Mouse (Mus musculus): ENCODE measurements around the gene Dnajc22. TPM values are rescaled to one million over a fixed set of nuclear protein-coding genes. Genes with fewer than 3 reads are reported as not detected.
A peak's percentile ranks its signal among the peaks of the same experiment; 100 is the strongest.

The Dnajc22 gene
- polyA plus RNA-seq, 1 experiment, result 0.53 TPM

DNA sequence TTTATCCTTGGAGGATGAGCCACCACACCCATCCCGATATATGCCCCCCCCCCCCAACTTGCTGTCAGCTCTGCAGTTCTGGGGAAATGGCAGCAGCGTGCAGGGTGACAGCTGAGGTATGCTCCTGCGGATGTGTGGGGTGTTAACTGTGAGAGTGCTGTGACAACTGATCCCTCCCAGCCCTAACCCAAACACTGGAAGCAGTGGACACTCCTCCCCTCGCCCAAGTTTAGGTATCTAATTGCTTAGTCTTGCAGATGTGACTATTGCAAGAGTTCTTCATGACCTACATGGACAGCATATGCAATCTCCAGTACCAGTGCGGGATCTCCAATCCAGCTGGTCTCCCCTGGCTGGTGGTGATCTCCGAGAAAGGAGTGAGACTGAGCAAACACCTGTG, 2.4 kb downstream of the Dnajc22 start:
- TF ChIP-seq CTCF (IDR thresholded peaks at IDR 0.05; ENCODE audit: insufficient read depth, low read length) (no peak), POLR2A (IDR thresholded peaks at IDR 0.05; ENCODE audit: borderline replicate concordance, extremely low read depth, low read depth, low read length) (no peak)
- whole genome bisulfite sequencing, result 25% methylated on average over 6 of the region's 6 CpGs
- DNase-seq, result no peak
- peaks cover 18% of the 10 kb centered on the region for H3K4me1 ChIP-seq (ENCODE audit: control insufficient read depth, insufficient read depth, low read length)
- no peak overlapping the region for H3K4me3 ChIP-seq (replicated peaks; ENCODE audit: extremely low read depth, low read depth, low read length)

DNA sequence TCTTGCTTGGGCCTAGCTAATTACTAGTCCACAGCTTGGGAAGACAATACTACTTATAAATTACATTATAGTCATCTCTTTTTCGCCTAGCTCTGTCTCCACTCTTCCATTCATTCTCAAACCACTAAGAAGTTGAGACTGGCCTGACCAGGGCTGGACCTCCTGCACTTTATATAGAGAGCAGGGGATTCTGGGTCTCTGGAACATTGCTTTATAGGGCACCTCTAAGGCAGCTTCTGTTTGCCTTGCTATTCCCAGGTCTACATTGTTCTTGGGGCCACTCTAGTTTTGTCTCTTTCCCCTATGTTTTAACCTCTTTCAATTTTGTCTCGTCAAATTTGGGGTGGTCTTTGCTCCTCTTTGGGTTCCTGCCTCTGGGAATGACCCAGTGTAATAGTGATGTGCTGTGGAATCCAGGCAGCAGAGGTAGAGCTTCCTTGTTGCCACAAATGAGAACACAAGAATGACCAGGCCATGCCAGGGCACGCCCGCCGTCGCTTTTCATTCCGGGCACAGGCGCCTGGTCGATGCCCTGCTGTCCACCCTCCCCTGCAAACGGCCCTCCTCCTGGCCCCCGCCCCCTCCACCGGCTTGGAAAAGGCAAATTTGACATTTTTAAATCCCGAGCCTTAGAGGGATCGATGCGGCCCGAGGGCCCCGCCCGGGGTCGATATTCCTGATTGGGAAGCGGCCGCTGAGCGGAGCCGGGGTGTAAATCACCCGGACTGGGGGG, 3.3 kb downstream of the Dnajc22 start:
- no peak for TF ChIP-seq CTCF (IDR thresholded peaks at IDR 0.05; ENCODE audit: insufficient read depth, low read length)
- TF ChIP-seq POLR2A (IDR thresholded peaks at IDR 0.05; ENCODE audit: borderline replicate concordance, extremely low read depth, low read depth, low read length), result no peak
- H3K4me3 ChIP-seq (replicated peaks; ENCODE audit: extremely low read depth, low read depth, low read length), result no peak overlapping the region
- peaks cover 18% of the 10 kb centered on the region for H3K4me1 ChIP-seq (ENCODE audit: control insufficient read depth, insufficient read depth, low read length)
- WGBS, result 12% methylated on average over 24 of the region's 24 CpGs
- DNase-seq, result no peak

GRCm38 (mm10) chr15:99096831-99097500, 4.0 kb downstream of the Dnajc22 start:
- TF ChIP-seq POLR2A (IDR thresholded peaks at IDR 0.05; ENCODE audit: borderline replicate concordance, extremely low read depth, low read depth, low read length), result no peak
- H3K4me3 ChIP-seq (replicated peaks; ENCODE audit: extremely low read depth, low read depth, low read length), result no peak overlapping the region
- DNase-seq, result peak; percentile 40
- WGBS, result under 1% methylated on average over 57 of the region's 58 CpGs
- H3K4me1 ChIP-seq (ENCODE audit: control insufficient read depth, insufficient read depth, low read length), result peaks cover 18% of the 10 kb centered on the region

DNA sequence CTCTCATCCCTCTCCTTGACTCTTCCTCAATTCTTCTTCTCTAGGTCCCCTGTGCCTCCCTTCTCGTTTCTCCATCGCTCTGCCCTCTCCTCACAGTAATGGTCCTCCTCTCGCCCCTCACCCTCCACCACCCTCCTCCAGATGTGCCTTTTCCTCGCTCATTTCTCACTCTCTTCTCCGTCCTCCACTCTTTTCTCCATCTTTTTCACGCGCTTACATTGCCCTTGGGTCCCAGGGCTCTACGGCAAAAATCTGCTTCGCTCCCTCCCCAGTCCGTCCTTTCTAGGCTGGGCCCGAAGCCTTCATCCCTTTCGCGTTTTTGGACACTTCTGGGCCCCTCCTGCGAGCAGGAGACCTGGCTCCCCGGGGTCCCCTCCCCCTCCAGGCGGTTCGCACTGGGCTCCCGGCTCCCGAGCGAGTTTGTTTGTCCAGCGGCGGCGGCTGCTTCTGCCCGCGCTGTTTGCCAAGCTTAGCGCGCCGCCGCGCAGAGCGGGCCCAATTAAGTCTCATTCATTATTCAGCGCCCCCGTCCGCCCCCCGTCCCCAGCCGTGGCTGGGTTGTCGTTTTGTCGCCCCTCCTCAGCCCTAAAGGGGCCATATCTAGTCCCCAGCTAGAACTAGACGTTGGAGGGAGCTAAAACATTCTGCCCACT, 5.0 kb downstream of the Dnajc22 start:
- Histone ChIP-seq H3K4me3 (replicated peaks; ENCODE audit: extremely low read depth, low read depth, low read length) (peak overlapping the region; percentile 37), H3K4me1 (ENCODE audit: control insufficient read depth, insufficient read depth, low read length) (peaks cover 18% of the 10 kb centered on the region)
- no peak for TF ChIP-seq POLR2A (IDR thresholded peaks at IDR 0.05; ENCODE audit: borderline replicate concordance, extremely low read depth, low read depth, low read length)
- 1% methylated on average over 39 of the region's 39 CpGs for WGBS
- DNase-seq, result peak; percentile 57

DNA sequence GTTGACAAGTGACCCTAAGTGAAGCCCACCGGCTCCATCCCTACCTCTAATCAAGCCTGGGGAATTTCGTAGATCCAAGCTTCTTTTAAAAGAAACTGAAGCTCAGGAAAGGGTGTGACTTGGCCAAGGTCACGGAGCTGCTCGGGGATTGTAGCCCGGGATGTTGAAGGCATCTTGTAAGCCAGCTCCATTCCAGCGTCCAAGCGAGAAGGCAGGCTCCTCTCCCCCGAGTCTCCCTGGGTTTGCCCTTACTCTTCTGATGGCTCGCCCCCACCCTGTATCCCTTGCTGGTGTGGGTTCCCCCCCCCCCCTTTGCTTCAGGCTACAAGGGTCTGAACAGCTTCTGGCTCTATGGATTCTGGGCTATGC, 5.5 kb downstream of the Dnajc22 start:
- WGBS, result 4% methylated on average over 9 of the region's 9 CpGs
- TF ChIP-seq POLR2A (IDR thresholded peaks at IDR 0.05; ENCODE audit: borderline replicate concordance, extremely low read depth, low read depth, low read length) (no peak), CTCF (IDR thresholded peaks at IDR 0.05; ENCODE audit: insufficient read depth, low read length) (no peak)
- H3K4me3 ChIP-seq (replicated peaks; ENCODE audit: extremely low read depth, low read depth, low read length), result no peak overlapping the region

DNA sequence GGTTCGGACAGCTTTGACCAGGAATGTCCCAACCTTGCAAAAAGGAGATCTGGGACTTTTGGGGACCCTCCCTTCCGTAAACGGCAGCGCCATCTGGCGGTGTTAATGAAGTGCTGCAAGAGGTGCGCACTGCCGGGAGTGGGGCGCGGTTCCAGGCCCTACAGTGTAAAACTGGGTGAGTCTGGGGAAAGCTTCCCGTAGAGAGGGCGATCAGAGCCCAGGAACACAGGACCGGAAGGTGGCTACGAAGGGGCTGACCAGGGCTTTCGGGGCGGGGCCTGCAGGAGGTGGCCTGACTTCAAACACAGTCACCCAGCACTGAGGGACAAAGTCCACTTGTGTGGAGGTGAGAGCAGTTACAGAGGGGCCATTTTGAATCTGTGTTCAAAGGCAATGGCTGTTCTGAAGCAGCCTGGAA, 6.2 kb downstream of the Dnajc22 start:
- DNase-seq, result peak; percentile 66
- H3K4me1 ChIP-seq (ENCODE audit: control insufficient read depth, insufficient read depth, low read length), result peaks cover 16% of the 10 kb centered on the region
- H3K4me3 ChIP-seq (replicated peaks; ENCODE audit: extremely low read depth, low read depth, low read length), result no peak overlapping the region
- TF ChIP-seq CTCF (IDR thresholded peaks at IDR 0.05; ENCODE audit: insufficient read depth, low read length), result peak; percentile 73
- no peak for TF ChIP-seq POLR2A (IDR thresholded peaks at IDR 0.05; ENCODE audit: borderline replicate concordance, extremely low read depth, low read depth, low read length)
- 6% methylated on average over 15 of the region's 15 CpGs for WGBS

More for the DNA sequence above, 5.5 kb downstream of the Dnajc22 start:
- peaks cover 18% of the 10 kb centered on the region for H3K4me1 ChIP-seq (ENCODE audit: control insufficient read depth, insufficient read depth, low read length)
- DNase-seq, result no peak

GRCm38 (mm10) chr15:99099984-99100383, 7.0 kb downstream of the Dnajc22 start:
- 56% methylated on average over 3 of the region's 3 CpGs for WGBS
- TF ChIP-seq CTCF (IDR thresholded peaks at IDR 0.05; ENCODE audit: insufficient read depth, low read length) (no peak), POLR2A (IDR thresholded peaks at IDR 0.05; ENCODE audit: borderline replicate concordance, extremely low read depth, low read depth, low read length) (no peak)
- H3K4me3 ChIP-seq (replicated peaks; ENCODE audit: extremely low read depth, low read depth, low read length), result no peak overlapping the region
- peaks cover 16% of the 10 kb centered on the region for H3K4me1 ChIP-seq (ENCODE audit: control insufficient read depth, insufficient read depth, low read length)
- no peak for DNase-seq

- no peak for DNase-seq
- TF ChIP-seq POLR2A (IDR thresholded peaks at IDR 0.05; ENCODE audit: borderline replicate concordance, extremely low read depth, low read depth, low read length) (no peak), CTCF (IDR thresholded peaks at IDR 0.05; ENCODE audit: insufficient read depth, low read length) (no peak)
- 40% methylated on average over 7 of the region's 7 CpGs for WGBS
- Histone ChIP-seq H3K4me3 (replicated peaks; ENCODE audit: extremely low read depth, low read depth, low read length) (no peak overlapping the region), H3K4me1 (ENCODE audit: control insufficient read depth, insufficient read depth, low read length) (no peaks in the 10 kb centered on the region)
Observed at GRCm38 (mm10) chr15:99105238-99105637, 12.3 kb downstream of the Dnajc22 start.

- no peak overlapping the region for H3K4me3 ChIP-seq (replicated peaks; ENCODE audit: extremely low read depth, low read depth, low read length)
- no peak for DNase-seq
- TF ChIP-seq POLR2A (IDR thresholded peaks at IDR 0.05; ENCODE audit: borderline replicate concordance, extremely low read depth, low read depth, low read length), result no peak
- no peak for TF ChIP-seq CTCF (IDR thresholded peaks at IDR 0.05; ENCODE audit: insufficient read depth, low read length)
- no peaks in the 10 kb centered on the region for H3K4me1 ChIP-seq (ENCODE audit: control insufficient read depth, insufficient read depth, low read length)
- 60% methylated on average over 3 of the region's 3 CpGs for WGBS
Observed at GRCm38 (mm10) chr15:99107866-99108265, 14.9 kb downstream of the Dnajc22 start.

All from lung, adult 2 months (tissue).